Mouse (Mus musculus): Measurements from ENCODE around the gene Adamtsl1. TPM values are rescaled to one million over a fixed set of nuclear protein-coding genes. Genes with fewer than 3 reads are reported as not detected.

Adamtsl1 gene
- polyA plus RNA-seq, 1 experiment from 2014 or later = 11.5 TPM

DNA sequence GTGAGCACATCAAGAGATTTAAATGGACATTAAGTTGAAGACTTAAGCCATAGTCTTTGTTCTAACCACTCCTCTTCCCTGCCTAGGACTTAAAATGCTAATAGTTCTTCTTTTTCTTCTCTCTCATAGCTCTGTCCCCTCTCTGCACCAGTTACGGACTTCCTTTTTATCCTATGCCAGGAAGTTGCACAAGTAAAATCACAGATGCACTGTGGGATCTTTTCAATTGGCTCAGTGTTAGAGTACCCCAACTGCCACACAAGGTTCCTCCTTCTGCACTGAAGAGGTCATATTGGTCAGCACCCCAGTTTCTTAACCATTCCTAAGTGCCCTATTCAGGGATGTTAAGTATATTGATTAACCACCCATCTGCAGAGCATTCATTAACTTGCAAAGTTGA, 15.9 kb downstream of the Adamtsl1 start:
- no peaks in the 10 kb centered on the region for H3K9me3 ChIP-seq (ENCODE audit: control insufficient read depth, low read length)
- H3K9ac ChIP-seq = no peak overlapping the region
- H3K4me2 ChIP-seq (replicated peaks) = no peak overlapping the region
- 100% methylated on average over 1 of the region's 1 CpGs for WGBS
- no peak overlapping the region for H3K27ac ChIP-seq
- DNase-seq (ENCODE audit: low spot score) (no peak), ATAC-seq (ENCODE audit: low FRiP score) (no peak)
- no peak overlapping the region for H3K4me3 ChIP-seq (replicated peaks; ENCODE audit: low read length)
- no peaks in the 10 kb centered on the region for H3K36me3 ChIP-seq (replicated peaks; ENCODE audit: control insufficient read depth, insufficient read depth)
- no peaks in the 10 kb centered on the region for H3K4me1 ChIP-seq (replicated peaks; ENCODE audit: control insufficient read depth, insufficient read depth, low read length)
- no peaks in the 10 kb centered on the region for H3K27me3 ChIP-seq (ENCODE audit: control insufficient read depth, insufficient read depth, low read length)

DNA sequence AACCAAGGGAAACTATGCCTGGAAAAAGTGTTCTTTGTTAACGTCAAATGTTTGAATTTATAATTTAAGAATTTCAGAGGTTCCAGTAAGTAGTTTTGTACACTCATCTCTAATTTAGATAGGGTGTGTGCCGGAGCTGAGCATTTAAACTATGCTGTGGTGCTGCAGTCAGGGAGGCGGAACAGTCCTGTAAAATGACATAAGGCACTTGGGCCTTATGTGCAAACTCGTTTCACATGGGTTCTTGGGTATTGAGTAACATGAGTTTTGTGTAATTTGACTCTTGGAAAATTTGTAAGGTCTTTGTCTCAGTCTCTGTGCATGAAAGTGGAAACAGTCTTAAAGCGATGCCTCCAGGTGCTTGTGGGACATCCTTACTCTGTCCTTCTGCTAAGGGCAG, 25.7 kb downstream of the Adamtsl1 start:
- 86% methylated on average over 5 of the region's 5 CpGs for WGBS
- no peak overlapping the region for H3K4me2 ChIP-seq (replicated peaks)
- no peak for ATAC-seq (ENCODE audit: low FRiP score)
- no peak overlapping the region for H3K27ac ChIP-seq
- H3K9ac ChIP-seq = no peak overlapping the region
- no peaks in the 10 kb centered on the region for H3K36me3 ChIP-seq (replicated peaks; ENCODE audit: control insufficient read depth, insufficient read depth)
- no peaks in the 10 kb centered on the region for H3K4me1 ChIP-seq (replicated peaks; ENCODE audit: control insufficient read depth, insufficient read depth, low read length)
- no peaks in the 10 kb centered on the region for H3K9me3 ChIP-seq (ENCODE audit: control insufficient read depth, low read length)
- H3K27me3 ChIP-seq (ENCODE audit: control insufficient read depth, insufficient read depth, low read length) = no peaks in the 10 kb centered on the region
- H3K4me3 ChIP-seq (replicated peaks; ENCODE audit: low read length) = no peak overlapping the region
- no peak for DNase-seq (ENCODE audit: low spot score)

DNA sequence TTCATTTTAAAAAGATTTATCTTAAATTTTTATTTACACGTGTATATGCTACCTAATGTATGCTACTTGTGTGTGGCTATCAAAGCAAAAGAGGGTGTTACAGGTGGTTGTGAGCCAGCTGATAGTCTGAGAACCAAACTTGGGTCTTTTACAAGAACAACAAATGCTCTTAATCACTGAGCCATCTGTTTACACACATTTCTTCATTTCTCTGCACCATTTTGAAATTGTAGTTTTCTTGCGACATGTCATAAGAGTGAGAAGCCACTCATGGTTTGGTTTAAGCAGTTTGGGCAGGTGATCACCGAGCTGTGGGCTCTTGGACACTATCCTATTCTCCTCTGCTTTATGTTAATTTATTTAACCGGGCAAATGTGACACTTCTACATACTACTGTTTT, 29.2 kb downstream of the Adamtsl1 start:
- H3K9me3 ChIP-seq (ENCODE audit: control insufficient read depth, low read length) = no peaks in the 10 kb centered on the region
- H3K4me2 ChIP-seq (replicated peaks) = no peak overlapping the region
- ATAC-seq (ENCODE audit: low FRiP score) = no peak
- no peaks in the 10 kb centered on the region for H3K27me3 ChIP-seq (ENCODE audit: control insufficient read depth, insufficient read depth, low read length)
- WGBS = 89% methylated on average over 4 of the region's 4 CpGs
- DNase-seq (ENCODE audit: low spot score) = no peak
- H3K9ac ChIP-seq = no peak overlapping the region
- no peak overlapping the region for H3K27ac ChIP-seq
- no peaks in the 10 kb centered on the region for H3K36me3 ChIP-seq (replicated peaks; ENCODE audit: control insufficient read depth, insufficient read depth)
- no peaks in the 10 kb centered on the region for H3K4me1 ChIP-seq (replicated peaks; ENCODE audit: control insufficient read depth, insufficient read depth, low read length)
- H3K4me3 ChIP-seq (replicated peaks; ENCODE audit: low read length) = no peak overlapping the region

DNA sequence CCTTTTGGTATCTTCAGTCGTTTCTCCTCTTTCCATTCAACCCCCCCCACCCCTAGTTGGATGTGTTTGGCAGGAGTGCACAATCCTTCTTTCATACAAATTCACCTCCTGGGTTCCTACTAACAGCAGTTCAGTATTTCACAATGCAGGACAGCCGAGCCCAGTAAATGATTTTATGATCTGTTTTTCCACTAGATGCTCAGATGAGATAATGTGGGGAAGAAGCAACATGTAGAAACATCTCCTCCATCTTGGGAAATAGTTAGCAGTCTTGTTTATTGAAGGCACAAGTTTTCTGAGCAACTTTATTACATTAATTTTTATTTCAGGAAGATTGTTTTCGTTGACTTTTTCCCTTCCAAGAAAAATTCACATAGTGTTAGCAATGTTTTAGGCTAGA, 40.7 kb downstream of the Adamtsl1 start:
- Histone ChIP-seq H3K27me3 (ENCODE audit: control insufficient read depth, insufficient read depth, low read length) (no peaks in the 10 kb centered on the region), H3K36me3 (replicated peaks; ENCODE audit: control insufficient read depth, insufficient read depth) (no peaks in the 10 kb centered on the region), H3K4me1 (replicated peaks; ENCODE audit: control insufficient read depth, insufficient read depth, low read length) (no peaks in the 10 kb centered on the region), H3K27ac (no peak overlapping the region), H3K4me3 (replicated peaks; ENCODE audit: low read length) (no peak overlapping the region), H3K4me2 (replicated peaks) (no peak overlapping the region), H3K9me3 (ENCODE audit: control insufficient read depth, low read length) (no peaks in the 10 kb centered on the region), H3K9ac (no peak overlapping the region)
- DNase-seq (ENCODE audit: low spot score) (no peak), ATAC-seq (ENCODE audit: low FRiP score) (no peak)
- WGBS = 70% methylated on average over 3 of the region's 3 CpGs

DNA sequence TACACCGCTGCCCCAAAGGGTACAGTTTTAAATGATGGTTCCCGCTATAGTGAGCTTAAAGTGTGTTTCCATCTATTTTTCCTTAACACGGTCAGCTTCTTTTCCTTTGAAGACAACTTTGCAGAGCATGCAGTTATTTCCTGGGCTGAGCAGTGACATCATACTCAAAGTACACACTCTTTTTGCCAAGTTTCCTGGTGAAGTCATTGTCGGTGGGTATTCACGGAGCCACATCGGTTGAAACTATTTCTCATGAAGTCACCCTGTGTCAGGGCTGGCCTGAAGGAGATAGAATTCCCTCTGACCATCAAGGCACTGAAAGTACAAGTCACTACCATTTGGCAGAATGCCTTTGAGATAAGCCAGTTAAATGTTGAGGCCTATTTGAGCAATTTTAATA, 45.8 kb downstream of the Adamtsl1 start:
- H3K9ac ChIP-seq = no peak overlapping the region
- H3K27me3 ChIP-seq (ENCODE audit: control insufficient read depth, insufficient read depth, low read length) = no peaks in the 10 kb centered on the region
- H3K4me2 ChIP-seq (replicated peaks) = no peak overlapping the region
- WGBS = 88% methylated on average over 6 of the region's 6 CpGs
- no peaks in the 10 kb centered on the region for H3K36me3 ChIP-seq (replicated peaks; ENCODE audit: control insufficient read depth, insufficient read depth)
- ATAC-seq (ENCODE audit: low FRiP score) = no peak
- H3K27ac ChIP-seq = no peak overlapping the region
- H3K4me1 ChIP-seq (replicated peaks; ENCODE audit: control insufficient read depth, insufficient read depth, low read length) = no peaks in the 10 kb centered on the region
- H3K4me3 ChIP-seq (replicated peaks; ENCODE audit: low read length) = no peak overlapping the region
- DNase-seq (ENCODE audit: low spot score) = no peak
- no peaks in the 10 kb centered on the region for H3K9me3 ChIP-seq (ENCODE audit: control insufficient read depth, low read length)

DNA sequence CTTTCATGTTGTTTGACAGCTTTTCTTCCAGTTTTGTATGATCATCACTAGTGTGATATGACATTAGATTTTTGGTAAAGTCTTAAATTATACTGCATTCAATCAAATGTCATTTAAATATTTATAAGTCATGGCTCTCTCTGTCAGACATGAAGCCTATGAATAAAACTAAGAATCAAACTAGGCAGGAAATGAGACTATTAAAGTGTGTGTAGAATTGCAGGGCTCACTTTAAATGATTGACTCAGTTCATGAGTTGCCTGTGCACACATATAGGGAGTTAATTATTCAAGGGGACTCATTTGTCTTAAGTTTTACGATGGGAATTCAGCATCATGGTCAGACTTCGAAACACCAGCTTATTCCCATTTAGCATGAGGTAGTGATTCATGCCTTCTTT, 71.5 kb downstream of the Adamtsl1 start:
- H3K27ac ChIP-seq = no peak overlapping the region
- H3K9ac ChIP-seq = no peak overlapping the region
- H3K27me3 ChIP-seq (ENCODE audit: control insufficient read depth, insufficient read depth, low read length) = no peaks in the 10 kb centered on the region
- no peak overlapping the region for H3K4me3 ChIP-seq (replicated peaks; ENCODE audit: low read length)
- DNase-seq (ENCODE audit: low spot score) = no peak
- WGBS = 86% methylated on average over 2 of the region's 2 CpGs
- no peak overlapping the region for H3K4me2 ChIP-seq (replicated peaks)
- H3K4me1 ChIP-seq (replicated peaks; ENCODE audit: control insufficient read depth, insufficient read depth, low read length) = no peaks in the 10 kb centered on the region
- no peak for ATAC-seq (ENCODE audit: low FRiP score)
- H3K36me3 ChIP-seq (replicated peaks; ENCODE audit: control insufficient read depth, insufficient read depth) = no peaks in the 10 kb centered on the region
- no peaks in the 10 kb centered on the region for H3K9me3 ChIP-seq (ENCODE audit: control insufficient read depth, low read length)

DNA sequence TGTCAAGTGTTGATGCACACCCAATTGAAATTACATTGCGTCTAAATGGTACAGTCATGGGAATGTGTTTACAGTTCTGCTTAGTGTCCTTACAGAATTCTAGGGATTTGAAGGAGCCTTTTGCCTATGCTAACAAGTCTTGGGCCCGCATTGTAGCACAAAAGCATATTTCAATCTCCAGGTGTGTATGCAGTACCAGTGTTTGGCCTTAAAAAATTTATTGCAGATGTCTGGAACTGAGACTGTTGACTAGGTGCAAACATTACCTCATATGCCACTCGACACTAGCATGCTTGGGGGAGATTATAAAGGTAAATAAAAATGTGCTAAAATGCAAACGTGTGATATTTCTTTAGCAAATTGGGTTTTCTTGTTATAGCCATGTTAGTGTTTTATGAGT, 75.0 kb downstream of the Adamtsl1 start:
- DNase-seq (ENCODE audit: low spot score) = no peak

DNA sequence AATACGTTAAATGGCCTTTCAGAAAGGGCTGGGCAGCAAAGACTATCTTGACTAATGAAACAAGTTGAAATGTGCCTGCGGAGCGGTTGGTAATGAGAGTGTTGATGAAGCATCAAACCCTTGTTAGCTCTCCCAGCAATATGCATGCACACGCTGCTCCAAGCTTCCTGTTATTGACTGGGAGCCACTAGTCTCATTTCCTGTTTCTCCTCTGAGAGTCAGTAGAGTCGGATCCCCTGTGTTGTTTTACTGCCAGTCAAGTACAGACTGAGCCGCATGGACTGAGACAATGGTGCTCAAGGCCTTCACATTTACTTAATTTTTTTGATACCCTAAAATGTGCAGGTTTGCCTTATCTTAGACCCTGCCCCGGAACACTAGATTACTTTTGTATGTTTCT, 77.1 kb downstream of the Adamtsl1 start:
- no peak for DNase-seq (ENCODE audit: low spot score)
- 82% methylated on average over 7 of the region's 7 CpGs for WGBS
- no peak for ATAC-seq (ENCODE audit: low FRiP score)

More for the DNA sequence above, 75.0 kb downstream of the Adamtsl1 start:
- H3K9me3 ChIP-seq (ENCODE audit: control insufficient read depth, low read length) = no peaks in the 10 kb centered on the region
- no peaks in the 10 kb centered on the region for H3K27me3 ChIP-seq (ENCODE audit: control insufficient read depth, insufficient read depth, low read length)
- H3K4me1 ChIP-seq (replicated peaks; ENCODE audit: control insufficient read depth, insufficient read depth, low read length) = no peaks in the 10 kb centered on the region
- no peaks in the 10 kb centered on the region for H3K36me3 ChIP-seq (replicated peaks; ENCODE audit: control insufficient read depth, insufficient read depth)
- no peak for ATAC-seq (ENCODE audit: low FRiP score)
- no peak overlapping the region for H3K4me3 ChIP-seq (replicated peaks; ENCODE audit: low read length)
- H3K27ac ChIP-seq = no peak overlapping the region
- WGBS = 90% methylated on average over 4 of the region's 4 CpGs
- H3K9ac ChIP-seq = no peak overlapping the region
- H3K4me2 ChIP-seq (replicated peaks) = no peak overlapping the region

DNA sequence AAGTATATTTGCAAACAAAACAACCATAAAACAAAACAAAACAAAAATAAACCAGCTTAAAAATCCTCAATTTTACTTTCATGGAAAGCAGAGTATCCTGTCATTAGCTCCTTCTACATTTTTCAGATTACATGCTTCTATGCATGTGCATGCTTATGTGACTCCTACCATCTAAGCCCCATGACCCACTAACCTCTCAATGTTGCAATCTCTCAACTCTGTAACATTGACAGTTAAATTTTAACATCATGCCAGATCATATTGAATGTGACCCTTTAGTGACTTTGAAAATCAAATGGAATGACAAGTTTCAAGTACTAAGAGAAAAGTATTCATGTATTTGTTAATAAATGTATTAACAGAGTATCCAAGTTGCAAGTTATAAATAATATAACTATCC, 80.2 kb downstream of the Adamtsl1 start:
- H3K27ac ChIP-seq = no peak overlapping the region
- H3K9ac ChIP-seq = no peak overlapping the region
- H3K4me3 ChIP-seq (replicated peaks; ENCODE audit: low read length) = no peak overlapping the region
- no peaks in the 10 kb centered on the region for H3K4me1 ChIP-seq (replicated peaks; ENCODE audit: control insufficient read depth, insufficient read depth, low read length)
- DNase-seq (ENCODE audit: low spot score) (no peak), ATAC-seq (ENCODE audit: low FRiP score) (no peak)
- no peak overlapping the region for H3K4me2 ChIP-seq (replicated peaks)
- no peaks in the 10 kb centered on the region for H3K9me3 ChIP-seq (ENCODE audit: control insufficient read depth, low read length)
- no peaks in the 10 kb centered on the region for H3K27me3 ChIP-seq (ENCODE audit: control insufficient read depth, insufficient read depth, low read length)
- no peaks in the 10 kb centered on the region for H3K36me3 ChIP-seq (replicated peaks; ENCODE audit: control insufficient read depth, insufficient read depth)

More for the DNA sequence above, 77.1 kb downstream of the Adamtsl1 start:
- Histone ChIP-seq H3K27ac (no peak overlapping the region), H3K27me3 (ENCODE audit: control insufficient read depth, insufficient read depth, low read length) (no peaks in the 10 kb centered on the region), H3K9me3 (ENCODE audit: control insufficient read depth, low read length) (no peaks in the 10 kb centered on the region), H3K4me2 (replicated peaks) (no peak overlapping the region), H3K4me3 (replicated peaks; ENCODE audit: low read length) (no peak overlapping the region), H3K9ac (no peak overlapping the region), H3K36me3 (replicated peaks; ENCODE audit: control insufficient read depth, insufficient read depth) (no peaks in the 10 kb centered on the region), H3K4me1 (replicated peaks; ENCODE audit: control insufficient read depth, insufficient read depth, low read length) (no peaks in the 10 kb centered on the region)

DNA sequence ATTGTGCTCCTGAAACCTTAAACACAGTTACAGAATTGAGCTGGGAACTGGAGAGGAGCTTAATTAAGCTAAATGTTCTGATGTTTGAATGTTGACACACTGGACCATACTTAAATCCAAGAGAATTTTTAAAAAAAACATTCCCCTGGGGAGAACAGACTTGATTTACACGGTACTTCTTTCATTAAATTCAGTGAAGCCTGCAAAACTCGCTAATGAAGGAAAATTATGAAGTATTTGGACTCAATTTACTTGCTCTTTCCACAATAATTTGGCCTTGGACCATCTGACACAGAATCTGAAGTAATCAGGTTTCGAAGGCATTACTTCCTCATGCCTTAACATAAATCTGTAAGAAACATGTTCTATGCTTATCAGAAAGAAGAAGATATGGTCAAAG, 99.4 kb downstream of the Adamtsl1 start:
- Histone ChIP-seq H3K27me3 (ENCODE audit: control insufficient read depth, insufficient read depth, low read length) (no peaks in the 10 kb centered on the region), H3K9ac (no peak overlapping the region), H3K36me3 (replicated peaks; ENCODE audit: control insufficient read depth, insufficient read depth) (no peaks in the 10 kb centered on the region), H3K4me3 (replicated peaks; ENCODE audit: low read length) (no peak overlapping the region), H3K4me2 (replicated peaks) (no peak overlapping the region), H3K4me1 (replicated peaks; ENCODE audit: control insufficient read depth, insufficient read depth, low read length) (no peaks in the 10 kb centered on the region), H3K27ac (no peak overlapping the region), H3K9me3 (ENCODE audit: control insufficient read depth, low read length) (no peaks in the 10 kb centered on the region)
- ATAC-seq (ENCODE audit: low FRiP score) = no peak
- DNase-seq (ENCODE audit: low spot score) = no peak
- WGBS = 73% methylated on average over 3 of the region's 3 CpGs

Measured in hindbrain, embryonic 14.5 days (tissue).